Mouse (Mus musculus): ENCODE data around the gene Pygm. TPM values are rescaled to one million over a fixed set of nuclear protein-coding genes. Genes with fewer than 3 reads are reported as not detected.

Gene Pygm
- total RNA-seq, 2 experiments from 2014 or later: 4.9 TPM

DNA sequence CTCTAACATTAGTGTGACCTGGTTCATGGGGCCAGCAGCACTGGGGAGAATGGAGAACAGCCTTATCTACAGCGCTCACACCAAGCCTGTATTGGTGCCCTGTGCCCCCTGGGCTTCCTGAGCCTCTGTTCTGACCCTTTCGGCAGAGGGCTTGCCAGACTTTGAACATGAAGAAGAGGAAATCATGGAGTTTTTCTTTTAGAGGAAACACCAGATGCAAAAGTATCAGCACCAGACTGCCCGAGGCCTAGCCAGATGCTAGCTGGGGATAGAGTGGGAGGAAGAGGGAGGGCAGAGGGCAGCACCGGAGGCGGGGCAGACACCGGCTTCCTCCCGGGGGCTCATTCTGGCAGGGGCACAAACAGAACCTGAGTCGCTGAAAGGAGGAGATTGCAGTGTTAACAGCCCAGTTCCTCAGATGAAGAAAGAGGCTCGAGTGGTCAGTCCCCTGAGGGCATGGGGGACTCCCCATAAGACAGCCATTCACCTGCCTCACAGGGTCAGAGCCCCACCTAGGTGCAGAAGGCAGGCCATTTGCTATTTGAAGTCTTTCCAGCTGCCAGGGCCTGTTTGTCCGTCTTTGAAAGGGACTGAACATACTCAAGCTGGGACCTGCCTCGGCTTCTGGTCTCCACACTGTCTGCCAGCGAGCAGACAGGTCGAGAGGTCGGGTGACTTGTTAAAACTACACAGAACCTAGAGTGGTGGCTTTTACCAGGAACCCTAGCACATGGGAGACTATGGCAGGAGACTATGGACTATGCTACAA, 34.8 kb upstream of the Pygm start:
- ATAC-seq (replicated peaks; ENCODE audit: low FRiP score, low TSS enrichment, poor library complexity, severe bottlenecking): peak; percentile 48

DNA sequence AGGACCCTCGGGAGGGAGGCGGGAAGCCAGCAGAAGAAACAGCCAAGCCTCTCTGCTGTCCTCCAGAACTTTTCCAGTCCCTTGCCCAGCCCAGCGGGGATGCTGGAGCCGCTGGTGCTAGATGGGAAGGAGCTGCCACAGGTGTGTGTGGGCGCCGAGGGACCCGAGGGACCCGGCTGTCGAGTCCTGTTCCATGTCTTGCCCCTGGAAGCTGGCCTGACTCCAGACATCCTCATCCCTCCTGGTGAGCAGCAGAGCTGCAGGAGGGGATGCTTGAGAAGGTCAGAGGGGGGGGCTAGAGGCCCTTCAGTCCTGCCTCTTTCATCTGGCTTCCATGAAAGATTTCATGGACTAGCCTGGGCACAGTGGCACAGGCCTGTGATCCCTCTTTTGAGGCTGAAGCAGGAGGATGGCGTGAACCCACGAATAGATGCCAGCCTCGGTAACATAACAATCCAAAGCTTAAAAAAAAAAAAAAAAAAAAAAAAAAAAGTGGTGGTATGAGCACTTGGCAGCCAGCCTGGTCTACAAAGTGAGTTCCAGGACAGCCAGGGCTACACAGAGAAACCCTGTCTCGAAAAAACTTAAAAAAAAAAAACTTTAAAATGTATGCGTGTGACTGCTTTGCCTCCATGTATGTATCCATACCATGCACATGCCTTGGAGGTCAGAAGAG, 32.6 kb upstream of the Pygm start:
- ATAC-seq (replicated peaks; ENCODE audit: low FRiP score, low TSS enrichment, poor library complexity, severe bottlenecking): no peak

DNA sequence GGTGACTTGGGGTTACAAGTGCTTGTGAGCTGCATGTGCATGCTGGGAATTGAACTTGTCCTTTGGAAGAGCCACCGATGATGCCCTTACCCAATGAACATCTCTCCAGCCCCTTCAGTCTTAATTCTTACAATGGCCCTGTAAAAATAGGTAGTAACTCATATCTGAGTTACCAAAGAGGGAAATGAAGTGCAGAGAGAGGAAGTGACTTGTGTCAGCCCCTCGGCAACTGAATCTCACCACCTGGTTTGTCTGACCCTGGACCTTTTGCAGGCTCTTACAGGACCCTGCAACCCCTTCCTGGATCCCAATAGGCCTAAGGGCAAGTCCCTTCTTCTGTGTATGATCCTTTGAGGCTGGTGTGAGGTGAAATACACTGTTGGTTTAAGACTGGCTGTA, 32.1 kb upstream of the Pygm start:
- no peak for ATAC-seq (replicated peaks; ENCODE audit: low FRiP score, low TSS enrichment, poor library complexity, severe bottlenecking)

DNA sequence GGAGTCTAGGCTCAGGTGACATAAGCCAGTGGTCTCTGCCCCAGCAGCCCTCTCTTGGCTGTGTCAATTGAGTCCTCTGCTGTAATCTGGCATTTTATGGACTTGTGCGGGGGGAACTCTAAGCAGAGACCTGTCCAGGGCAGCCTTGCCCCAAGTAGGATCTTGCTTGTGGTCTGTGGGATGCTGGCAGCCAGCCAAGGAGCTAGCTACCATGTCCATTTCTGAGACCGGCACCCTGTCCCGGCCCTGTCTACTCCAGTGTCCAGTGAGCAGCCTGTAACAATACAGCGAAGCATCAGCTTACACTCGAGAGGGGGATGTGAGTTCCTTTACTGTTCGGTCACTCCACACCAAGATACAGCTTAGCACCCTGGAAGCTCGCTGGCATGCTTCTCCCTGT, 30.2 kb upstream of the Pygm start:
- ATAC-seq (replicated peaks; ENCODE audit: low FRiP score, low TSS enrichment, poor library complexity, severe bottlenecking): no peak

DNA sequence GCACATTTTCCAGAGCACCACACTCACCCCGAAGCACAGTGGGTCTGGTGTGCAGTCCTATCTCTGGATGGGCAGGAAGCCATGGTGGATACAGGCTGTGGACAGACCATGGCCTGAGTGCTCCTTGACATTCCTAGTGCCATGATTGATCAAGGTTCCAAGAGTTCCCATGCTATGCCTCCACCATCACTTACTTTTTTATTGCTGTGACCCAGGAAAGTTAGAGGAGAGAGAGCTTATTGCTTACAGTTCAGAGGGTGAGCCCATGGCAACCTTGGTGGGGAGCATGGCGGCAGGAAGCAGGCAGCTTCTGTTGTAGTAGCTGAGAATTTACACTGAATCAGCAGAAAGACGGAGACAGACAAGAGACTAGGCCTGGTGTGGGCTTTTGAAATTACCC, 22.9 kb upstream of the Pygm start:
- ATAC-seq (replicated peaks; ENCODE audit: low FRiP score, low TSS enrichment, poor library complexity, severe bottlenecking): no peak

DNA sequence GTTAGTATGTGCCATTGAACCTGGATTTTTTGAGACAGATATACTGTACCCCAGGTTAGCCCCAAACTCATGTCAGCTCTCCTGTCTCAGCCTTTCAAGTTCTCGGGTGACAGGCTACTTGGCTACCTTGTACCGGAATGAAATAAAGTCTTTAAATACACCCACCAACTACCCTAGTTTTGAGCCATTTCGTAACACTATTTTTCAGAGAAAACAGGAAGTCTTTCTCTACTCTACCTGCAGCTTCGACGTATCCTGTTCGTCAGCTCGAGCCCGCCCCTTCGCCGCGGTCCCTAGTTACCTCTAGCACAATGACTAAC, 21.1 kb upstream of the Pygm start:
- no peak for ATAC-seq (replicated peaks; ENCODE audit: low FRiP score, low TSS enrichment, poor library complexity, severe bottlenecking)

DNA sequence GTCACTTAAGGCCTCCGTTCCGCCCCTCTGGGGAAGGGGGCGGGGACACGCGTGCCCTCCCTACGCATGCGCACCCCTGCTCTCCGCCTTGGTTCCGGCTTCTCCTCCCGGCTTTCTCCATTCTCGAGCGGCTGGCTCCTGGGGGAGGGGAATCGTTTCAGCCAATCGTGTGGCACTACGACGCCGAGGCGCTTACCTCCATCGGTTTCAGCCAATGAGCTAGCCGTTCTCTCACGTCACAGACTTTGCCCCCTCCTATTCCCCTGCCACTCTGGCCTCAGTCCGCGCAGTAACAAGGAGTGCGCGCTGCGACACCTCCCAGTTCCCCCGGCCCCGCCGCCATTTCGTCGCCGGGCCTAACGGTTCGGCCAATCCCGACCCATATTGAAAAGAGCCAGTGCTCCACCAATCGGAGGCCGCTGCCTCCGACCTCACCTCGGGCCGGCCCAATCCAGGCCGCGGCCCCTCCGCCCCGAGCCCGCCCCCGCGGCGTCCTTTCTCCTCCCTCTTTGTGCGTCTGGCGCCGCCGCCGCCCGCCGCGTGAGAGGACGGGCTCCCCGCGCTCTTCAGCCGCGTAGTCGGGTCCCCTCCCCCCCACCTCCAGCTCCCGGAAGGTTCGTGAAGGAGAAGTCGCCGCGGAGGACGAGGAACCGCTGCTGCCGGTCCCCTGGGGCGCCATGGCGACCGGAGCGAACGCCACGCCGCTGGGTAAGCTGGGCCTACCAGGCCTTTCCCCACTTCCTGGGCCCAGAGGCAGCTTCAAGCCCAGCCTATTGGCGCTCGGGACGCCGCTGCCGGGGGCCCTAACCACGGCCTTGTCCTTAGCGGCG, 20.6 kb upstream of the Pygm start, which contains the start of gene Sf1:
TSS of gene Sf1 (plus strand) at position 280 of the 830 bp plus-strand sequence.
- peak; percentile 95 for ATAC-seq (replicated peaks; ENCODE audit: low FRiP score, low TSS enrichment, poor library complexity, severe bottlenecking)

DNA sequence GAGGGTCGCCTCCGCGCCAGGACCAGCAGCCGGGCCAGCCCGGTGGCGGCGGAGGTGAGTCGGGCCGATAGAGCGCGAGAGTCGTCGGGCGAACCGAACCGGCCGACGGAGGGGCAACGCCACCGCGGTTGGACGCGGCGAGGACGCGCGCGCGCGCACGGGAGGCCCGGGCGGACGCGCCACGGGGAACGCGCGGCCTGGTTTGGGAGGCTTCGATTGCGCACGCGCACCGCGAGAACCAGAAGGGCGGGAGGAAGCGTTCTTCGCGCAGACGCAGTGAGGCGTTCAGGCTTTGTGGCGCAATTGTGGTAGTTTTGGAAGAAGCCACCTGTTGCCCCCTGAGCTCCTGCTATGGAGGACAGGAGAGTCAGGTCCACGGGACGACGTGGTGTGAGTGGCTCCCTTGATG, 19.9 kb upstream of the Pygm start:
- ATAC-seq (replicated peaks; ENCODE audit: low FRiP score, low TSS enrichment, poor library complexity, severe bottlenecking): 0 out of 2 replicates have a peak, but pooled peaks have one; percentile 10

DNA sequence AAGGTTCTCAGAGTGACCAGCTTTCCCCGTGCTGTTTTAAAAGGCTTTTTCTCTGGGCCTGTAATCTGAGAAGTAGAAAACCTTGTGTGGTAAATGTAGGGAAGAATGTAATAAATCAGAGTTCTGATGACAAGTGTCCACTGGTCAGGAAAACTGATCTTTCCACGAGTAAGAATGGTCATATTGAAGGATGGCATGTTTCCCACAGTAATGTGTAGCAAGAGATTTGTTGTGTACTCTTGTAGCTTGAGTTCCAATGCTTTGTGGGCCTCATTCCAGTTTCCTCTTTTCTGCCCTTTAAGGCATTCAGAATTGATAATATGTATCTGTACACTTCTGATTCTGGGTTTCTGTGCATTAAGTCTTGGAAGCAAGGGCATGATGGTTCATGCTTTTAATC, 19.4 kb upstream of the Pygm start:
- no peak for ATAC-seq (replicated peaks; ENCODE audit: low FRiP score, low TSS enrichment, poor library complexity, severe bottlenecking)

DNA sequence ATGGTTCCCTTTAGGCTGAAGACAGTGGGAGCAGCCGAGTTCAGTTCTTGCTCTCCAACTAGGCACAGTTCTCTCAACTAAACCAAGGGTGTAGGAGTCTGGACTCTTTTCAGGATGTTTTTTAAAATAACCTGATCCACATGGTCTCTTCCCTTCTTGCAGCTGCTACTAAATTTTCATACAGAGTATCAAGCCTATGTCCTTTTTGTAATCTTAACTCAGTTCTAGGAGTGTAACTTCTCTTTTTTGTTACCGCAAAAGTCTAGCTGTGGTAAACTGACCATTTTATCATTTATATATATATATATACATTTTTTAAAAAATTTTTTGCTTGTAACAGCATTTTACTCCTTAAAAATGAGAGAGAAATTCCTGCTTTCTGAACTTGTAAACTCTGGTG, 14.0 kb upstream of the Pygm start:
- no peak for ATAC-seq (replicated peaks; ENCODE audit: low FRiP score, low TSS enrichment, poor library complexity, severe bottlenecking)

DNA sequence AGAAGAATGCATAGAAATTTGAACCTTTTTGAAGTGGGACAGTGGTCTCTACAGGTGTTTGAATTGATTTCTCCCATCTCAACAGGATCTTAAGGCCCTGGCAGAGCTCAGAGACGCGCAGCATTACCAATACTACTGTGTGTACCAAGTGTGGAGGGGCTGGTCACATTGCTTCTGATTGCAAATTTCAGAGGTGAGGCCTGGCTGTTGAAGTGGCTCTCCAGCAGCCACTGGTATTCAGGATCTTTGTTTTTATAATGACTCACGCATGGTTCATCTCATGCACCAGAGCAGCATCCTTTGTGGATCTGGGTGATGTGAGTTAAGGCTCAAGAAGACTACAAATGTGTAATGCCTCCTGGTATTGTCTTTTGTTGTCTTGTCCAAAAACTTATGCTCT, 11.8 kb upstream of the Pygm start:
- no peak for ATAC-seq (replicated peaks; ENCODE audit: low FRiP score, low TSS enrichment, poor library complexity, severe bottlenecking)

DNA sequence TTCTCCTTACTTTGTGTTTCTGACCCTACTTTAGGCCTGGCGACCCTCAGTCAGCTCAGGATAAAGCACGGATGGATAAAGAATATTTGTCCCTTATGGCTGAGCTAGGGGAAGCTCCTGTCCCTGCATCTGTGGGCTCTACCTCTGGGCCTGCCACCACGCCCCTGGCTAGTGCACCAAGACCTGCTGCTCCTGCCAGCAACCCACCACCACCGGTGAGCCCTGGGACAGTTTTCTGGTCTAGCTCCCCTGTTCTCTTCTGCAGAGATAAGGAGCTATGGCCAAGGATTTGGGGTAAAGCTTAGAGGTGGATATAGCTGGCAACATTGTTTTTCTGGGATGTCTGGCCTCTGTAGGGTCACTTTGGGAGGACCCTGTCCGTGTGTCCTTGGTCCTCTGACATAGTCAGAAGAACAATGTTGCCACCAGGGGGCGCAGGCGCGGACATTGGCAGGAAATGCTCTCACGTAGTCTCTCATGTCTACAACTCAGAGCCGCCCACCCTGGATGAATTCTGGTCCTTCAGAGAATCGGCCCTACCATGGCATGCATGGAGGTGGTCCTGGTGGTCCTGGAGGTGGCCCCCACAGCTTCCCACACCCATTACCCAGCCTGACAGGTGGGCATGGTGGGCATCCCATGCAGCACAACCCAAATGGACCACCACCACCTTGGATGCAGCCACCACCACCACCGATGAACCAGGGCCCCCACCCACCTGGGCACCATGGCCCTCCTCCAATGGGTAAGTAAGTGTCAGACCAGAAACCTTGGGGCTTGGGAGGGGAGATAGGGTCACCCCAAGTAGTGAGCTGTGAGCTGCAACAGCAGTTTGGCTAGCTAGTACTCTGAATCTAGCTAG, 10.4 kb upstream of the Pygm start:
- ATAC-seq (replicated peaks; ENCODE audit: low FRiP score, low TSS enrichment, poor library complexity, severe bottlenecking): peak; percentile 38; the same call in 1 of the 2 replicates

DNA sequence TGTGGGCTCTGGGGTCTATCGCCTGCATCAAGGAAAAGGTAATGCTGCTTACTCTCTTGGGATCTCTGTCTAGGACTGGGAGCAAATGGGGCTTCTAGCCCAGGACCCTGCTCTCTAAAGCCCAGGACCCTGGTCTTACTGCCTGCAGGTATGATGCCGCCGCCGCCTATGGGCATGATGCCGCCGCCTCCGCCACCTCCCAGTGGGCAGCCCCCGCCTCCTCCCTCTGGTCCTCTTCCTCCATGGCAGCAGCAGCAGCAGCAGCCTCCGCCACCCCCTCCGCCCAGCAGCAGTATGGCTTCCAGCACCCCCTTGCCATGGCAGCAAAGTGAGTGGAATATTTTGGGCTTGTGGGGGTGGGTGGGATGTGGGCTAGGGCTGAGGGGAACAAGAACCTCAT, 9.6 kb upstream of the Pygm start:
- no peak for ATAC-seq (replicated peaks; ENCODE audit: low FRiP score, low TSS enrichment, poor library complexity, severe bottlenecking)

DNA sequence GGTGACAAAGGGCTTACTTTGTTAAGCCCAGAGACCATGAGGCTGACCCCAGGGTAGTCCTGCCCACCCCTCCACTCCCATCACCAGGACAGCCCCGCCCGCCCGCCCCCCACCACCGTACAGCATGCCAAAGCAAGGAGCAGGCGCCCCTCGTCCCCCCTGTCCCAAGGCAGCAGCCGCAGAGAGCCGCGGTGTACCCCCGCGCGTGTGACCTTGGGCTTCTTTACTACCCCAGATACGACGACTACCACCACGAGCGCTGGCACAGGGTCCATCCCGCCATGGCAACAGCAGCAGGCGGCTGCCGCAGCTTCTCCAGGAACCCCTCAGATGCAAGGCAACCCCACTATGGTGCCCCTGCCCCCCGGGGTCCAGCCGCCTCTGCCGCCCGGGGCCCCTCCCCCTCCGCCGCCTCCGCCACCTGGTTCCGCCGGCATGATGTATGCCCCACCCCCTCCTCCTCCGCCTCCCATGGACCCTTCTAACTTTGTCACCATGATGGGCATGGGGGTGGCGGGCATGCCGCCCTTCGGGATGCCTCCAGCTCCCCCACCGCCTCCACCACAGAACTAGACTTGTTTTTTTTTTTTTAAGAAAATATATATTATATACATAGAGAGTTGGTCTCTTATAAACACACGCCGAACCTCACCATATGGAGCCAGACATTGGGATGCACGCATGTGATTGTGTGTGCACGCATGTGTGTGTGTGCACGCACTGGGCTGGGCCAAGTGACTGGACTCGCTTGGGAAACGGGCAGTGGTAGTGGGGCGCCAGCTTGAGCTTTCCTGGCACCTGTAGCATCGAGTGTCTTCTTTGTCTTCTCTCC, 8.6 kb upstream of the Pygm start:
- no peak for ATAC-seq (replicated peaks; ENCODE audit: low FRiP score, low TSS enrichment, poor library complexity, severe bottlenecking)

DNA sequence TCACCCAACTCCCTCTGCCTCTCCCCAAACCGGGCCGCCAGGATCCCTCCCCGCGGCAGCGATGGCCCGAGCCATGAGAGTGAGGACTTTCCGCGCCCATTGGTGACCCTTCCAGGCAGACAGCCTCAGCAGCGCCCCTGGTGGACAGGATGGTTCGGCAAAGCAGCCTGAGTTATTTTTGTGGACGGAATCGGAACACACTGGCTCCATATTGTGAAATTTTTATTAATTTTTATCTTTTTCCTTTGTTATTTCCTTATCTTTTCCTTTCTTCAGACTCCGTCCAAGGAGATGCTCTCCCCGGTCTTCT, 8.0 kb upstream of the Pygm start:
- ATAC-seq (replicated peaks; ENCODE audit: low FRiP score, low TSS enrichment, poor library complexity, severe bottlenecking): 0 out of 2 replicates have a peak, but pooled peaks have one; percentile 48

DNA sequence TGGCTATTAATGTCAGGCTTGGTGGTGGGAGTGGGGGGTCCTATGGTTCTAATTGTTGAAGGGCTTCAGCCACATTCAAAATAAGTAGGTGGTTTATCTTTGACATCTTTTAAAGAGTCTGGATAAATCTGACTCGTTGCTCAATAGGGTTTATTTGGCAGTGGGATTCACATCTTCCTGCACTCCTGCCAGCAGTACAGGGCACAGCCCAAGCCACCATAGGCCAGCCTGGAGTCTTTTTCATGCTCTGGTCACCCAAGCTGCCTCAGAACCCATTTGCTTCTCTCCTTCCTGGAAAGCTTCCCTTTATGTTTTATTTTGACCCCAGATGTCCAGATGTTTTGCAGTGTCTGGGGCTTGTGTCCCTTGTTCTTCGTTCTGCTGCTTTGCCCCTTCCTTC, 7.6 kb upstream of the Pygm start:
- ATAC-seq (replicated peaks; ENCODE audit: low FRiP score, low TSS enrichment, poor library complexity, severe bottlenecking): no peak

DNA sequence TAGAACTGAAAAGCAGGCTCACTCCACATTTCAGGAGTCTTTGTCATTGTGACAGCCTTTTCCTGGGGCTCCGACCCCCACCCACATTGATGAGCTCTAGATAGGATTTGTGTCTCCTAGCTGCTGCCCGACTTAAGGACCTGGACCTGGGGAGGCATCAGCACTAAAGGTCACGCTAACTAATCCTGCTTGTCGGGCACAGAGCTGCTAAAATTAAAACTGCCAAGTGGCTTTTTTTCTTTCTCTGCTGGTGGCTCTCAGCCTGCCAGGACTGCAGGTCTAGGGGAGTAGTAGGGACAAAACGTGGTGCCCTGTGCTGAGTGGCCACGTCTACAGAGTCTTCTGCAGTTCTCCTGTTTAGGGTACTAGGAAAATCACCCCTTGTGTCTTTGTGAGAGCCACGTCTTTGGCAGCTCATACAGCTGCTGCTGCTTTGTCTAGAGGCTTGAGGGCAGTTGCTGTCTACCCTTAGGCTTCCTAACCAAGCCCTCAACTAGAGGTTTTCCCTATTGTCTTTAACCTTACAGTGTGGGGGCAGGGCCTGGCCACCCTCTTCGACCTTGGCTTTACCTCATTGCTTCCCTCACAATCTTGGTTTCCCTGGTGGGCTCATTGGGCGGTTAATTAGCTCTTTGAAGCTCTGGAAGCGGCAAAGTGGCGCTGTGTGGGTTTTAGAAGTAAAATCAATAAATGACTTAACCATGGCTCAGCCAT, 6.7 kb upstream of the Pygm start:
- ATAC-seq (replicated peaks; ENCODE audit: low FRiP score, low TSS enrichment, poor library complexity, severe bottlenecking): no peak

Measured in megakaryocyte-erythroid progenitor cell, adult 5-6 weeks (primary cell).